Mouse (Mus musculus): ENCODE measurements around the gene Map1lc3b.

- TF ChIP-seq CTCF (IDR thresholded peaks at IDR 0.05; ENCODE audit: low read depth, low read length) (no peak), POLR2A (IDR thresholded peaks at IDR 0.05; ENCODE audit: borderline replicate concordance, low read depth, low read length) (no peak)
These were observed 19.4 kb upstream of the Map1lc3b start for GRCm38 (mm10) chr8:121570801-121571200.
